Mouse (Mus musculus) small intestine, adult 2 months (tissue): Measurements from ENCODE around the gene Dixdc1.

Source experiments
- CTCF ChIP-seq: fragments of 200-500 bp; IDR thresholded peaks from 2 replicates; pipeline ENCODE4 v1.5.1; 2012; ENCODE audit warnings: low read depth, mild to moderate bottlenecking, control low read depth, inconsistent platforms, low read length, moderate library complexity, mixed read lengths; ENCODE audit not compliant: insufficient replicate concordance, insufficient read length; ENCODE audit errors: extremely low read depth
- POLR2A ChIP-seq: fragments of 200-500 bp; IDR thresholded peaks from 2 replicates; pipeline ENCODE4 v1.6.1; 2012; ENCODE audit warnings: low read depth, mild to moderate bottlenecking, control low read depth, inconsistent platforms, low read length, moderate library complexity

- TF ChIP-seq CTCF = no peak
- no peak for TF ChIP-seq POLR2A
These were observed 1.8 kb upstream of the Dixdc1 start for GRCm38 (mm10) chr9:50740867-50741784.
